Mouse (Mus musculus) stomach, embryonic 16.5 days (tissue): ENCODE results near the gene Ica1l. TPM values are rescaled to one million over a fixed set of nuclear protein-coding genes. Genes with fewer than 3 reads are reported as not detected.

Experiments
- ATAC-seq: fragments of 200-750 bp; cut with Nextera tagmentation; 2 replicates; pipeline ENCODE4 v1.8.0; 2017; ENCODE audit warnings: moderate number of reproducible peaks, moderate TSS enrichment; ENCODE audit not compliant: insufficient read depth, low FRiP score
- H3K27ac ChIP-seq: fragments of 300-500 bp; sonication (generic); 2 replicates; pipeline ENCODE4 v1.5.1; 2014; ENCODE audit warnings: low read length
- H3K27me3 ChIP-seq: fragments of 300-500 bp; sonication (generic); 2 replicates; pipeline ENCODE4 v1.6.1; 2014; ENCODE audit warnings: low read length, control low read depth, mixed read lengths; ENCODE audit not compliant: control insufficient read depth, insufficient read depth
- H3K36me3 ChIP-seq: fragments of 300-500 bp; sonication (generic); 2 replicates; pipeline ENCODE4 v1.6.1; 2014; ENCODE audit warnings: low read length; ENCODE audit not compliant: control insufficient read depth, insufficient read depth
- H3K4me1 ChIP-seq: fragments of 300-500 bp; sonication (generic); 2 replicates; pipeline ENCODE4 v1.6.1; 2014; ENCODE audit warnings: low read length, control low read depth, mixed read lengths; ENCODE audit not compliant: control insufficient read depth, insufficient read depth
- H3K4me2 ChIP-seq: fragments of 300-500 bp; sonication (generic); 2 replicates; pipeline ENCODE4 v1.6.1; 2014; ENCODE audit warnings: low read depth, low read length, mixed read lengths
- H3K4me3 ChIP-seq: fragments of 300-500 bp; sonication (generic); replicated peaks from 2 replicates; pipeline ENCODE4 v1.5.1; 2014; ENCODE audit warnings: mild to moderate bottlenecking, low read length
- H3K9ac ChIP-seq: fragments of 300-500 bp; sonication (generic); 2 replicates; pipeline ENCODE4 v1.6.1; 2014; ENCODE audit warnings: low read length
- H3K9me3 ChIP-seq: fragments of 300-500 bp; sonication (generic); replicated peaks from 2 replicates; pipeline ENCODE4 v1.6.1; 2016; ENCODE audit warnings: low read length, control low read depth; ENCODE audit not compliant: control insufficient read depth
- WGBS: fragments of 180-500 bp; shearing (Covaris S2); extraction: QIAGEN DNeasy Blood & Tissue Kit; methylation state at CpG from one replicate; pipeline ENCODE4 v1.1.7; 2014; 5-methylcytosine and 5-hydroxymethylcytosine counted together
- polyA plus RNA-seq: library from polyadenylated mRNA; unstranded; fragments of >200 nt; fragmentation: Nextera tagmentation; extraction: Ambion mirVana; gene quantifications from 2 replicates; pipeline ENCODE4 v1.2.1, GENCODE M21; 2015

The Ica1l gene
- polyA plus RNA-seq, 1 experiment from 2014 or later = 1.3 TPM

DNA sequence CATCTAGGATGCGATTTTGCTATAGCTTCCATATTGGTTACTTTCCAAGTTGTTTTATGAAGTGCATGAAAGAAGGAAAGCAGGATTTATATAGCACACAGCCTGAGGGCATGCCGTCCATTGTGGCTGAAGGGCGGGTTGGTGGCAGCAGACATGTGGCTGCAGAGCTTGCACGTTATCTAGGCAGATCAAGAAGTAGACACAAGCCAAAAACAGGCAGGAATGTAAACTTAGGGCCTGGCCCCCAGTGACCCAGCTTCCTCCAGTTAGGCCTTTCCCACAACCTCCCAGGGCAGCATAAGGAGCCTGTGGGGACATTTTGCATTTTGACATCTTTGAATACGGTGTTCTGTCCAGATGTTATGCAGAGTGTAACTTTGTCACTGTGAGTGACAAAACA lies 99.2 kb downstream of the Ica1l start:
- Histone ChIP-seq H3K27ac (no peak overlapping the region; the same call in 1 of the 2 replicates), H3K36me3 (no peaks in the 10 kb centered on the region), H3K9me3 (no peaks in the 10 kb centered on the region), H3K9ac (no peak overlapping the region), H3K4me3 (no peak overlapping the region), H3K4me1 (peaks cover 11% of the 10 kb centered on the region), H3K4me2 (no peak overlapping the region), H3K27me3 (no peaks in the 10 kb centered on the region)
- 28% methylated on average over 5 of the region's 5 CpGs for WGBS
- no peak for ATAC-seq

- H3K4me2 ChIP-seq = no peak overlapping the region
- H3K9me3 ChIP-seq = no peaks in the 10 kb centered on the region
- peaks cover 11% of the 10 kb centered on the region for H3K4me1 ChIP-seq
- 63% methylated on average over 6 of the region's 6 CpGs for WGBS
- H3K4me3 ChIP-seq = no peak overlapping the region
- H3K9ac ChIP-seq = no peak overlapping the region
- no peaks in the 10 kb centered on the region for H3K27me3 ChIP-seq
- H3K27ac ChIP-seq = no peak overlapping the region
- no peak for ATAC-seq
- H3K36me3 ChIP-seq = no peaks in the 10 kb centered on the region
Measured at GRCm38 (mm10) chr1:59942057-59942790, 100.8 kb downstream of the Ica1l start.

- Histone ChIP-seq H3K36me3 (no peaks in the 10 kb centered on the region), H3K4me3 (no peak overlapping the region), H3K4me2 (no peak overlapping the region), H3K27me3 (no peaks in the 10 kb centered on the region), H3K4me1 (peaks cover 11% of the 10 kb centered on the region), H3K27ac (no peak overlapping the region), H3K9ac (no peak overlapping the region), H3K9me3 (no peaks in the 10 kb centered on the region)
- 90% methylated on average over 1 of the region's 1 CpGs for WGBS
- no peak for ATAC-seq
Measured at GRCm38 (mm10) chr1:59941063-59941462, 101.9 kb downstream of the Ica1l start.

DNA sequence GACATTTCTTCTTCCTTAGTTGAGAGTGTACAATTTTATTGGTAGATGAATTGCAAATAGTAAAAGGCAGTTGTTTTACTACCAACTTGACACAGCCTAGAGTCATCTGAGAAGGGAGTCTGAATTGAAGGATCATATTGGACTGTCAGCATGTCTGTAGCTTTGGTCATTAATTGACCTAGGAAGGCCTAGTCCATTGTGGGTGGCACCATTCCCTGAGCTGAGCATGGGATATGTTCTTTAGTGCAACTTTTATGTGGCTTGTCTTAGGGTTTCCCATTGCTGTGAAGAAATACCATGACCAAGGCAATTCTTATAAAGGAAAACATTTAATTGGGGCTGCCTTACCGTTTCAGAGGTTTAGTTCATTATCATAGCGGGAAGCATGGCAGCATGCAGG lies 110.0 kb downstream of the Ica1l start:
- Histone ChIP-seq H3K27me3 (no peaks in the 10 kb centered on the region), H3K27ac (no peak overlapping the region), H3K36me3 (no peaks in the 10 kb centered on the region), H3K4me2 (no peak overlapping the region), H3K4me1 (no peaks in the 10 kb centered on the region), H3K9me3 (no peaks in the 10 kb centered on the region), H3K4me3 (no peak overlapping the region), H3K9ac (no peak overlapping the region)
- 94% methylated on average over 2 of the region's 2 CpGs for WGBS
- ATAC-seq = no peak

Other genes starting within 250 kb of the Ica1l start
- 3.6 and 4.0 TPM in 2 replicates for gene Fam117b, start 130.2 kb downstream of the Ica1l start, polyA plus RNA-seq
- gene Carf, start 55.1 kb upstream of the Ica1l start, polyA plus RNA-seq = 5.2 and 5.7 TPM in 2 replicates
- gene Wdr12, start 55.5 kb upstream of the Ica1l start, polyA plus RNA-seq = 41.6 and 42.2 TPM in 2 replicates
- gene Nbeal1, start 137.4 kb upstream of the Ica1l start, polyA plus RNA-seq = 7.1 and 7.8 TPM in 2 replicates